24 mouse cellular contexts compared by ENCODE assay signal in the genomic region with DNA sequence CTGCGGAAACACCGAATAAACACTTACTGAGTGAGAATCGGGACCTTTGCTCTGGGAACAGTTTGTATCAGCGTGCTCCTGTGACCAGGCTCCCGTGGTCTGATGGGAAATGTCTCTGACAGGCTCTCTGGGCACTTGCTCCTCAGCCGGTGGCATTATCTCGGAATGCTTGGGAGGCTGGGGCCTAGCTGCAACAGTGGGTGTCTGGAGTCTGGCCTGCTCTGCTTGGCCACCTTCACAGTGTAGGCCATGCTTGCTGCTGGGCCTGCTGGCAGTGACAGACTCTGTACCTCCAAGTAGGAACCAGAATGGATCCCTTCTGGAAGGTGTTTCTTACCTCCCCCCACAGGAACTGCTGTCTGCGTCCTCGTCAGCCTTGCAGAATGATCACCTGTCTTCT.
DNase-seq lines count a peak whose midpoint lies in the region; ATAC-seq and TF ChIP-seq lines count a peak whose summit lies in the region.
"Had no signal": no experiment of that assay in that cellular context is flagged by ENCODE, and none has a peak within 500 bp of the region (broad histone marks: within the 10 kb centered on the region; RNA-seq: fewer than 3 reads in every experiment).

No protein-coding gene starts in this region.

- no peaks in the 10 kb centered on the region for H3K36me3 ChIP-seq in megakaryocyte, embryonic 14.5 days (replicated peaks; ENCODE audit: low read length)
- H3K36me3 ChIP-seq: embryonic facial prominence, embryonic 10.5 days; G1E; liver, embryonic 13.5 days had no signal

- H3K4me1 ChIP-seq in megakaryocyte, embryonic 14.5 days = peaks cover 71% of the 10 kb centered on the region
- no peaks in the 10 kb centered on the region for H3K4me1 ChIP-seq in lung, adult 2 months (ENCODE audit: control insufficient read depth, insufficient read depth, low read length)
- H3K4me1 ChIP-seq: liver, embryonic 13.5 days had no signal

- peak overlapping the region; percentile 38 for H3K4me3 ChIP-seq in megakaryocyte, embryonic 14.5 days (replicated peaks)
- H3K4me3 ChIP-seq in lung, adult 2 months (replicated peaks; ENCODE audit: extremely low read depth, low read depth, low read length) = no peak overlapping the region
- H3K4me3 ChIP-seq: embryonic facial prominence, embryonic 10.5 days; heart, adult 2 months; left cerebral cortex, adult 2 months; liver, embryonic 13.5 days had no signal

- WGBS in lung, adult 2 months = 64% methylated on average over 9 of the region's 9 CpGs

- no peaks in the 10 kb centered on the region for H3K27me3 ChIP-seq in megakaryocyte, embryonic 14.5 days (replicated peaks)
- H3K27me3 ChIP-seq: CH12.LX; liver, embryonic 13.5 days; Patski had no signal

- no peaks in the 10 kb centered on the region for H3K9me3 ChIP-seq in megakaryocyte, embryonic 14.5 days
- H3K9me3 ChIP-seq: embryonic facial prominence, embryonic 10.5 days; liver, embryonic 13.5 days had no signal

- no peak for TF ChIP-seq POLR2A in lung, adult 2 months (IDR thresholded peaks at IDR 0.05; ENCODE audit: borderline replicate concordance, extremely low read depth, low read depth, low read length)

- ATAC-seq in megakaryocyte, adult 5-6 weeks (ENCODE audit: poor library complexity, severe bottlenecking) = no peak
- ATAC-seq: Patski had no signal

- TF ChIP-seq CTCF in lung, adult 2 months (IDR thresholded peaks at IDR 0.05; ENCODE audit: insufficient read depth, low read length) = no peak

- DNase-seq in cerebellum, adult 9-11 months = peak; percentile 49
- DNase-seq in cerebellum, adult 8-10 months = no peak
- DNase-seq in heart, adult 11 months = peak; percentile 89
- no peak for DNase-seq in heart, adult 18-20 months
- peak; percentile 51 for DNase-seq in brain, adult 2 months (ENCODE audit: low read depth, low spot score)
- no peak for DNase-seq in lung, adult 2 months
- DNase-seq: adrenal gland, postnatal 36 days; B cell, adult 2 months; gastrocnemius, postnatal 14 days; heart, adult 2 months; kidney, adult 11 months; layer of hippocampus, adult 9-11 months; liver, embryonic 13.5 days; lung, embryonic 14.5 days; right cerebral cortex, adult 18-20 months; right cerebral cortex, postnatal 4 days; thymus, postnatal 14 days had no signal

Comparison
In these comparisons a context has a peak if more than half of its experiments do, and no peak if none do; other contexts are left out.
1. DNase-seq: peak in cerebellum, adult 9-11 months (single experiment), heart, adult 11 months (single experiment) and brain, adult 2 months (single experiment); none in cerebellum, adult 8-10 months (single experiment), heart, adult 18-20 months (0 of 2) and lung, adult 2 months (single experiment).